Mouse (Mus musculus) small intestine, adult 2 months (tissue): ENCODE results near the gene R3hdm1. TPM values are rescaled to one million over a fixed set of nuclear protein-coding genes. Genes with fewer than 3 reads are reported as not detected.

Experiments used
- H3K27ac ChIP-seq: fragments of 200-500 bp; 2 replicates; pipeline ENCODE4 v1.5.1; 2012; ENCODE audit warnings: low read depth, low read length, control low read depth, inconsistent platforms; ENCODE audit not compliant: insufficient read depth
- H3K27me3 ChIP-seq: fragments of 200-500 bp; 2 replicates; pipeline ENCODE4 v1.6.1; 2012; ENCODE audit warnings: mild to moderate bottlenecking, moderate library complexity, low read length, inconsistent platforms; ENCODE audit not compliant: control insufficient read depth, insufficient read depth
- H3K36me3 ChIP-seq: fragments of 200-500 bp; 2 replicates; pipeline ENCODE4 v1.6.1; 2012; ENCODE audit warnings: mild to moderate bottlenecking, low read length, control low read depth, inconsistent platforms; ENCODE audit not compliant: control insufficient read depth, insufficient read depth
- H3K4me1 ChIP-seq: fragments of 200-500 bp; 2 replicates; pipeline ENCODE4 v1.6.1; 2012; ENCODE audit warnings: low read length, inconsistent platforms, mixed read lengths; ENCODE audit not compliant: control insufficient read depth, insufficient read depth, insufficient read length
- H3K4me3 ChIP-seq: fragments of 200-500 bp; 2 replicates; pipeline ENCODE4 v1.5.1; 2012; ENCODE audit warnings: low read depth, mild to moderate bottlenecking, control low read depth, inconsistent platforms, low read length, moderate library complexity
- CTCF ChIP-seq: fragments of 200-500 bp; IDR thresholded peaks from 2 replicates; pipeline ENCODE4 v1.5.1; 2012; ENCODE audit warnings: low read depth, mild to moderate bottlenecking, control low read depth, inconsistent platforms, low read length, moderate library complexity, mixed read lengths; ENCODE audit not compliant: insufficient replicate concordance, insufficient read length; ENCODE audit errors: extremely low read depth
- POLR2A ChIP-seq: fragments of 200-500 bp; IDR thresholded peaks from 2 replicates; pipeline ENCODE4 v1.6.1; 2012; ENCODE audit warnings: low read depth, mild to moderate bottlenecking, control low read depth, inconsistent platforms, low read length, moderate library complexity
- WGBS: fragments of 180-500 bp; shearing (Covaris S2); methylation state at CpG from one replicate; pipeline ENCODE4 v1.1.7; 2018; 5-methylcytosine and 5-hydroxymethylcytosine counted together
- polyA plus RNA-seq: library from polyadenylated mRNA; depleted of rRNA; stranded (reverse); fragments of >200 nt; gene quantifications from 2 replicates; pipeline ENCODE4 v1.2.3, GENCODE M21; 2012; rRNA removed

Gene R3hdm1
- polyA plus RNA-seq, 1 experiment: 39.6 TPM

DNA sequence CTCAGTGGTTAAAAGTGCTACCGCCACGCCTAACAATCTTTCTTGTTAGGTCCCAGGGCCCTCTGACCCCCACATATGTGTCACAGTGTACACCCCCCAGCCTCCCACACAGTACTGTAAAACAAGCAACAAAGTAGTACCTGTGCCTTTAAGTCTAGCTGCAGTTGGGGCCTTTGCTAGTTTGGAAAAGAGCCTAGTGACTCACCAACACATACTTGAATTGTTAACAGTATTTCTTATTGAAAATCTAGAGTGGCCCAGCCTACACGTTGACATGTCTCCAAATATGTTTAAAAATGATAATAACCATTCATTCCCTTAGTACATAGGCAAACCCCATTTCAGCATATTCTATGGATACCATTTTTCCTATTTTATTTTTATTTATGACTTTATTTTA, 167.6 kb downstream of the R3hdm1 start:
- no peak overlapping the region for H3K27ac ChIP-seq
- no peaks in the 10 kb centered on the region for H3K4me1 ChIP-seq
- TF ChIP-seq POLR2A: no peak
- no peak for TF ChIP-seq CTCF
- H3K4me3 ChIP-seq: no peak overlapping the region
- H3K27me3 ChIP-seq: no peaks in the 10 kb centered on the region
- peaks cover 71% of the 10 kb centered on the region for H3K36me3 ChIP-seq
- WGBS: 84% methylated on average over 3 of the region's 3 CpGs

DNA sequence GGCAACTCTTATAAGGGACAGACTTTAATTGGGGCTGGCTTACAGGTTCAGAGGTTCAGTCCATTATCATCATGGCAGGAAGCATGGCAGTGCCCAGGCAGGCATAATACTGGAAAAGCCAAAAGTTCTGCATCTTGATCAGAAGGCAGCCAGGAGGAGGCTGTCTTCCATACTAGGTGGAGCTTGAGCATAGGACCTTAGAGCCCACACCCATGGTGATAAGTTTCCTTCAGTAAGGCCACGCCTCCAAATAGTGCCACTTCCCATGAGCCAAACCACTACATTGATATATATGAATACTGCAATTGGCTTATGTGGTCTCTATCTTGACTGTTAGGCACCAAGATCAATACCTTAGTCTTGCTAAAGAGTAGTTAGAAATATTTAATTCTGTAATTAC, 172.8 kb downstream of the R3hdm1 start:
- Histone ChIP-seq H3K27ac (no peak overlapping the region), H3K4me3 (no peak overlapping the region), H3K36me3 (peaks cover 62% of the 10 kb centered on the region), H3K27me3 (no peaks in the 10 kb centered on the region), H3K4me1 (no peaks in the 10 kb centered on the region)
- TF ChIP-seq CTCF: no peak
- TF ChIP-seq POLR2A: no peak
- WGBS: 86% methylated on average over 1 of the region's 1 CpGs

DNA sequence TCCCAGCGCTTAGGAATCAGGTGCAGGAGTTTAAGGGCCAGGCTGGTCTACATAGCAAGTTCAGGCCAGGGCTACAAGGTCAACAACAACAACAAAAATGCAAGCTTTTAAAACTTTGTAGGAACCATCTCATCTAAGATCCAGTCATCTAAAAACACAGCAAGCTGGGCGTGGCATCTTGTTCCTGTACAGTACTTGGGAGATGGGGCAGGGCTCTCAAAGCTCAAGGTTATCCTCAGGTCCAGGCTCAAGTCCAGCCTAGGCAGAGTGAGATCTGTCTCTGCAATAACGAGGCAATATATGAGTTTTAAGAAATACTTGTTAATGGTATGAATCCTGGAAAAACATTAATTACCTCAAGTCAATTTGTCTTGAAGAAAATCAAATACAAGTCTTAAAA, 175.5 kb downstream of the R3hdm1 start:
- Histone ChIP-seq H3K4me1 (no peaks in the 10 kb centered on the region), H3K4me3 (no peak overlapping the region), H3K27me3 (no peaks in the 10 kb centered on the region), H3K36me3 (peaks cover 53% of the 10 kb centered on the region), H3K27ac (no peak overlapping the region)
- TF ChIP-seq POLR2A (no peak), CTCF (no peak)
- WGBS: 79% methylated on average over 3 of the region's 3 CpGs

DNA sequence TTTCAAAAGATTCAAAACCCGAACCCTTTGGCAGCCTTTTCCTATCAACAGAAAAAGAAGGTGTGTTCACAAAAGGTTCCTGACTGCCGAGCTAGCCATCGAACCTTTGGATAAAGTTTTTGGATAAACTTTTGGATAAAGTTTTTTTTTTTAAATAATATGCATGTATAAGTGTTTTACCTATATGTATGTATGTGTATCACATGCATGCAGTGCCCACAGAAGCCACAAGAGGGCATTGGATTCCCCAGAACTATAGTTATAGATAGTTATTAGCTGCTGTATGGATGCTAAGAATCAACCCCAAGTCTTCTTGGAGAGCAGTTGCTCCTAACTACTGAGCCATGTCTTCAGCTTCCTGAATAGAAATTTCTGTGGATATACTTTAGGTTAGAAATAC, 178.7 kb downstream of the R3hdm1 start:
- TF ChIP-seq CTCF (no peak), POLR2A (no peak)
- H3K27me3 ChIP-seq: no peaks in the 10 kb centered on the region
- WGBS: 96% methylated on average over 3 of the region's 3 CpGs
- H3K4me1 ChIP-seq: no peaks in the 10 kb centered on the region
- H3K4me3 ChIP-seq: no peak overlapping the region
- H3K36me3 ChIP-seq: peaks cover 57% of the 10 kb centered on the region
- H3K27ac ChIP-seq: no peak overlapping the region

DNA sequence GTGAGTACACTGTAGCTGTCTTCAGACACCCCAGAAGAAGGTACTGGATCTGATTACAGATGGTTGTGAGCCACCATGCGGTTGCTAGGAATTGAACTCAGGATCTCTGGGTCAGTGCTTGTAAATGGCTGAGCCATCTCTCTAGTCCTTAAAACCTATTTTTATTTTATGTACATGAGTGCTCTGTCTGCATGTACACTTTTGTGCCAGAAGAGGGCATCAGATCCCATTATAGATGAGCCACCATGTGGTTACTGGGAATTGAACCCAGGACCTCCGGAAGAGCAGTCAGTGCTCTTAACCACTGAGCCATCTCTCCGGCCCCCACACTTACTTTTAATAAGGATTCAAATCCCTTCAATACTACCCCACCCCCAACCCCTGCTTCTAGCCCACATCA, 179.8 kb downstream of the R3hdm1 start:
- H3K27me3 ChIP-seq: no peaks in the 10 kb centered on the region
- 96% methylated on average over 3 of the region's 3 CpGs for WGBS
- no peak overlapping the region for H3K27ac ChIP-seq
- H3K36me3 ChIP-seq: peaks cover 57% of the 10 kb centered on the region
- no peak for TF ChIP-seq CTCF
- H3K4me1 ChIP-seq: no peaks in the 10 kb centered on the region
- no peak overlapping the region for H3K4me3 ChIP-seq

DNA sequence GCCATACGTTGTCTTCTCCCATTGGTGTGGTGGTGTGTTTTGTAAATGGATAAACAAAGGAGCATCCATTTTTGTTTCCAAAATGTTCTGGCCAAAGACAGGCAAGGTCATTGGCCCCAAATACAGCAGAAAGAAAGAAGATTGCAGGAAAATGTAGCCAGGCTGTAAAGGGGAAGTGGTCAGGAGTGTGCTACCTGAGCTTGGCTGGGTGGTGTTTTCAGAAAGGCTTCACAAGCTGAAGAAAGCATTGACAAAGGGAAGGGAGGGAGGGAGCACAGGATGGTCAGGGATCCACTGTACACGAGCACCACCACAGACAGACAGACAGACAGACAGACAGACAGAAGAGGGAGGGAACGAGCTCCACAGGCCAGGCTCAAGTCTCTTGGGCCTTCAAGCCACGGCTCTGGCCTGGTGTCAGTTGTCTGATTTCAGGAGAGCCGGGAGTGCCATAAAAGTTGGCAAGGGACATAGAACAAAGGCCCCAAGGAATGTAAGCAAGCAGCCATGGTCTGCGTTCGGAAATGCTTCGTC, 181.1 kb downstream of the R3hdm1 start:
- no peaks in the 10 kb centered on the region for H3K4me1 ChIP-seq
- H3K27me3 ChIP-seq: no peaks in the 10 kb centered on the region
- H3K36me3 ChIP-seq: peaks cover 55% of the 10 kb centered on the region
- 83% methylated on average over 8 of the region's 8 CpGs for WGBS
- TF ChIP-seq CTCF: no peak
- TF ChIP-seq POLR2A: no peak
- H3K4me3 ChIP-seq: no peak overlapping the region
- no peak overlapping the region for H3K27ac ChIP-seq

DNA sequence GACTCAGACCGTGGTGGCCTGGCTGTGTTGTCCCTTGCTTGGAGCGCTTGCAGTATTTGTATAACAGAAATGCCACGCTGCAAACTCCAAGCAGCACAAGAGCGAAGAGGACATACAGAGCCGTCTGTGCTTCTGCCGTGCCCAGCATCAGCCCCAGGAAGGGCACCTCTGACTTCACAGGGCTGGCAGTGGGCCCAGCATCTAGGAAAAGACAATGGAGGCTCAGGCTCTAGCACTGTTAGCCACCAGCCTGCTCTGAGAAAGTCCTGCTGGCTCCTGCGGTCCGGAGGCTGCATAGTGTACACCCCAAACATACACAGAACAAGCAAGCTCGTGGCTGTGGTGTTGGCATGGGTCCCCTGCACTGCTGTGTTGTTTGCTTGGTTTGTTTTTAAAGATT, 182.0 kb downstream of the R3hdm1 start:
- WGBS: 86% methylated on average over 9 of the region's 9 CpGs
- no peak for TF ChIP-seq POLR2A
- TF ChIP-seq CTCF: no peak
- H3K4me3 ChIP-seq: no peak overlapping the region

More for the DNA sequence above, 182.0 kb downstream of the R3hdm1 start:
- H3K4me1 ChIP-seq: no peaks in the 10 kb centered on the region
- peaks cover 57% of the 10 kb centered on the region for H3K36me3 ChIP-seq
- H3K27ac ChIP-seq: no peak overlapping the region
- H3K27me3 ChIP-seq: no peaks in the 10 kb centered on the region

Other genes with a start within 250 kb of the R3hdm1 start
- gene Map3k19, start 248.3 kb upstream of the R3hdm1 start, polyA plus RNA-seq: 0.08 TPM in 1 of 2 replicates, not detected in the other
- gene Rab3gap1, start 234.5 kb upstream of the R3hdm1 start, polyA plus RNA-seq: 7.3 and 14.6 TPM in 2 replicates
- gene Zranb3, start 254 bp upstream of the R3hdm1 start, polyA plus RNA-seq: 0.39 and 0.56 TPM in 2 replicates
- 10.5 and 14.8 TPM in 2 replicates for gene Ubxn4, start 140.7 kb downstream of the R3hdm1 start, polyA plus RNA-seq
- 69.2 and 416 TPM in 2 replicates for gene Lct, start 225.0 kb downstream of the R3hdm1 start, polyA plus RNA-seq